Comparison of ENCODE assay signal across 25 mouse cellular contexts in genomic region chr1:50547794-50548193, GRCm38 (mm10).
"Had no signal": no experiment of that assay in that cellular context is flagged by ENCODE, and none has a peak within 500 bp of the region (broad histone marks: within the 10 kb centered on the region; RNA-seq: fewer than 3 reads in every experiment).

No protein-coding gene starts in this region.

- H3K4me2 ChIP-seq: heart, embryonic 12.5 days; hindbrain, embryonic 12.5 days; hindbrain, embryonic 14.5 days; intestine, embryonic 15.5 days; limb, embryonic 12.5 days had no signal

- H3K4me1 ChIP-seq: heart, embryonic 10.5 days; heart, embryonic 12.5 days; hindbrain, embryonic 10.5 days; hindbrain, embryonic 12.5 days; intestine, embryonic 15.5 days; limb, embryonic 10.5 days; limb, embryonic 12.5 days had no signal

- H3K36me3 ChIP-seq: heart, embryonic 10.5 days; heart, embryonic 12.5 days; hindbrain, embryonic 10.5 days; hindbrain, embryonic 12.5 days; intestine, embryonic 15.5 days; limb, embryonic 10.5 days; limb, embryonic 12.5 days had no signal

- H3K9me3 ChIP-seq: heart, embryonic 10.5 days; heart, embryonic 12.5 days; hindbrain, embryonic 10.5 days; hindbrain, embryonic 12.5 days; intestine, embryonic 15.5 days; limb, embryonic 10.5 days; limb, embryonic 12.5 days had no signal

- H3K27ac ChIP-seq: gastrocnemius, adult 2 months; heart, embryonic 10.5 days; hindbrain, embryonic 10.5 days; hindbrain, embryonic 12.5 days; hindbrain, embryonic 14.5 days; intestine, embryonic 15.5 days; layer of hippocampus, adult 2 months; left cerebral cortex, adult 2 months; limb, embryonic 10.5 days; limb, embryonic 12.5 days had no signal

- DNase-seq: gastrocnemius, adult 2 months; gastrocnemius, postnatal 10 days; gastrocnemius, postnatal 25 days; heart, adult 18-20 months; heart, postnatal 10 days; heart, postnatal 4 days; kidney, adult 18-20 months; kidney, adult 8-10 months; kidney, postnatal 10 days; kidney, postnatal 25 days; kidney, postnatal 4 days; liver had no signal

- H3K27me3 ChIP-seq: heart, embryonic 12.5 days; hindbrain, embryonic 12.5 days; intestine, embryonic 15.5 days; limb, embryonic 12.5 days had no signal

- H3K4me3 ChIP-seq: gastrocnemius, adult 2 months; heart, embryonic 10.5 days; heart, embryonic 12.5 days; hindbrain, embryonic 10.5 days; hindbrain, embryonic 12.5 days; intestine, embryonic 15.5 days; layer of hippocampus, adult 2 months; left cerebral cortex, adult 2 months; limb, embryonic 10.5 days; limb, embryonic 12.5 days had no signal

- H3K9ac ChIP-seq: heart, embryonic 12.5 days; hindbrain, embryonic 12.5 days; hindbrain, embryonic 14.5 days; intestine, embryonic 15.5 days; limb, embryonic 12.5 days had no signal

- ATAC-seq: hindbrain, embryonic 16.5 days; inflammation-experienced regulatory T-cells, adult 6 months; intestine, embryonic 15.5 days; intestine, postnatal 0 days had no signal
